Mouse (Mus musculus) CH12.LX (cell line): ENCODE data around the gene Coro2a. TPM values are rescaled to one million over a fixed set of nuclear protein-coding genes. Genes with fewer than 3 reads are reported as not detected.
A peak's percentile ranks its signal among the peaks of the same experiment; 100 is the strongest.

Experiments
- DNase-seq: peaks from one replicate; pipeline ENCODE4 v3.0.0-alpha.2; 2013; ENCODE audit errors: extremely low read depth
- H3K27ac ChIP-seq: 2 replicates; pipeline ENCODE4 v1.5.1; 2012; ENCODE audit warnings: low read depth, mild to moderate bottlenecking, control low read depth, moderate library complexity; ENCODE audit not compliant: insufficient read depth
- H3K27me3 ChIP-seq: replicated peaks from 2 replicates; pipeline ENCODE3; 2012; ENCODE audit warnings: inconsistent platforms
- H3K36me3 ChIP-seq, 2 experiments: replicated peaks in 1 of 2; 2 replicates each; pipeline versions ENCODE3 to v1.6.1; 2012; ENCODE audit warnings: inconsistent platforms in 1 of 2, low read length in 1 of 2, mild to moderate bottlenecking in 1 of 2, mixed read lengths in 1 of 2, moderate library complexity in 1 of 2; ENCODE audit not compliant: control insufficient read depth in 1 of 2, insufficient read depth in 1 of 2
- H3K4me1 ChIP-seq, 2 experiments: 2 replicates each; pipeline ENCODE4 v1.6.1; 2012; ENCODE audit warnings: inconsistent platforms in 1 of 2, moderate library complexity in 1 of 2; ENCODE audit not compliant: insufficient read depth in 2 of 2, control insufficient read depth in 1 of 2
- H3K4me2 ChIP-seq: 2 replicates; pipeline ENCODE4 v1.6.1; 2012; ENCODE audit warnings: low read depth, mild to moderate bottlenecking, control low read depth; ENCODE audit not compliant: poor library complexity, insufficient read depth, severe bottlenecking
- H3K4me3 ChIP-seq, 3 experiments: fragments of 150-350 bp in 1 of 3; sonication (generic) in 1 of 3; replicated peaks in 1 of 3; 2 replicates each; pipeline versions ENCODE3 to v1.5.1; 2011 to 2012; ENCODE audit warnings: low read depth in 2 of 3, low read length in 2 of 3, mild to moderate bottlenecking in 2 of 3, moderate library complexity in 2 of 3, control low read depth in 1 of 3, improper control_type of control experiment in 1 of 3, inconsistent platforms in 1 of 3, mixed read lengths in 1 of 3; ENCODE audit not compliant: poor library complexity in 1 of 3
- H3K79me2 ChIP-seq: replicated peaks from 2 replicates; pipeline ENCODE4 v1.6.1; 2012; ENCODE audit warnings: mild to moderate bottlenecking, moderate library complexity; ENCODE audit not compliant: control insufficient read depth, poor library complexity, insufficient read depth, severe bottlenecking; ENCODE audit errors: extremely low read depth
- H3K9ac ChIP-seq: 2 replicates; pipeline ENCODE4 v1.6.1; 2012; ENCODE audit warnings: low read depth, mild to moderate bottlenecking, control low read depth, moderate library complexity; ENCODE audit not compliant: insufficient read depth
- H3K9me3 ChIP-seq: replicated peaks from 2 replicates; pipeline ENCODE3; 2012; ENCODE audit warnings: low read length, inconsistent platforms, mixed read lengths
- CHD2 ChIP-seq: IDR thresholded peaks from 2 replicates; pipeline ENCODE4 v1.6.1; 2011; ENCODE audit warnings: low read length, improper control_type of control experiment
- CTCF ChIP-seq, 2 experiments: IDR thresholded peaks in 1 of 2; conservative IDR thresholded peaks in 1 of 2; 2 replicates each; pipeline ENCODE4 v1.5.1; 2011 to 2012; ENCODE audit warnings: low read depth in 2 of 2, low read length in 2 of 2, improper control_type of control experiment in 1 of 2, inconsistent platforms in 1 of 2, mild to moderate bottlenecking in 1 of 2, moderate library complexity in 1 of 2
- ELF1 ChIP-seq: IDR thresholded peaks from 2 replicates; pipeline ENCODE4 v1.6.1; 2014; ENCODE audit warnings: low read depth, mild to moderate bottlenecking, inconsistent platforms, low read length, improper control_type of control experiment
- EP300 ChIP-seq: IDR thresholded peaks from 2 replicates; pipeline ENCODE4 v1.6.1; 2011; ENCODE audit warnings: low read length, improper control_type of control experiment
- ETS1 ChIP-seq: conservative IDR thresholded peaks from 2 replicates; pipeline ENCODE4 v1.6.1; 2012; ENCODE audit warnings: low read depth, mild to moderate bottlenecking, inconsistent platforms, low read length, improper control_type of control experiment, moderate library complexity
- HCFC1 ChIP-seq: IDR thresholded peaks from 2 replicates; pipeline ENCODE4 v1.6.1; 2012; ENCODE audit warnings: low read depth, mild to moderate bottlenecking, inconsistent platforms, low read length, improper control_type of control experiment
- KAT2A ChIP-seq: IDR thresholded peaks from 2 replicates; pipeline ENCODE4 v1.6.1; 2012; ENCODE audit warnings: low read length, improper control_type of control experiment, inconsistent platforms; ENCODE audit not compliant: insufficient replicate concordance
- MAFK ChIP-seq: IDR thresholded peaks from 2 replicates; pipeline ENCODE4 v1.6.1; 2011; ENCODE audit warnings: low read length, improper control_type of control experiment; ENCODE audit not compliant: insufficient replicate concordance
- MEF2A ChIP-seq: IDR thresholded peaks from 2 replicates; pipeline ENCODE4 v1.6.1; 2014; ENCODE audit warnings: low read depth, mild to moderate bottlenecking, inconsistent platforms, low read length, improper control_type of control experiment, borderline replicate concordance
- MYC ChIP-seq: IDR thresholded peaks from 2 replicates; pipeline ENCODE4 v1.6.1; 2011; ENCODE audit warnings: low read depth, mild to moderate bottlenecking, improper control_type of control experiment, low read length
- NELFE ChIP-seq: IDR thresholded peaks from 2 replicates; pipeline ENCODE4 v1.6.1; 2011; ENCODE audit warnings: low read depth, low read length, improper control_type of control experiment
- POLR2A ChIP-seq: IDR thresholded peaks from 2 replicates; pipeline ENCODE4 v1.6.1; 2011; ENCODE audit warnings: low read depth, mild to moderate bottlenecking, improper control_type of control experiment, low read length
- POLR2AphosphoS2 ChIP-seq: IDR thresholded peaks from 2 replicates; pipeline ENCODE4 v1.6.1; 2011; ENCODE audit warnings: low read depth, low read length, improper control_type of control experiment
- RAD21 ChIP-seq: IDR thresholded peaks from 2 replicates; pipeline ENCODE4 v1.6.1; 2011; ENCODE audit warnings: low read depth, mild to moderate bottlenecking, low read length, improper control_type of control experiment, moderate library complexity
- RCOR1 ChIP-seq: conservative IDR thresholded peaks from 2 replicates; pipeline ENCODE4 v1.6.1; 2012; ENCODE audit warnings: low read depth, mild to moderate bottlenecking, inconsistent platforms, low read length, improper control_type of control experiment
- SMC3 ChIP-seq: IDR thresholded peaks from 2 replicates; pipeline ENCODE4 v1.6.1; 2011; ENCODE audit warnings: low read depth, low read length, improper control_type of control experiment
- TBP ChIP-seq: conservative IDR thresholded peaks from 2 replicates; pipeline ENCODE4 v1.6.1; 2011; ENCODE audit warnings: low read depth, low read length, improper control_type of control experiment
- UBTF ChIP-seq: IDR thresholded peaks from 2 replicates; pipeline ENCODE4 v1.6.1; 2012; ENCODE audit warnings: low read depth, mild to moderate bottlenecking, inconsistent platforms, low read length, improper control_type of control experiment, moderate library complexity
- USF2 ChIP-seq: conservative IDR thresholded peaks from 2 replicates; pipeline ENCODE4 v1.6.1; 2011; ENCODE audit warnings: low read depth, low read length, improper control_type of control experiment
- ZKSCAN1 ChIP-seq: IDR thresholded peaks from 2 replicates; pipeline ENCODE4 v1.6.1; 2012; ENCODE audit warnings: low read depth, inconsistent platforms, low read length, improper control_type of control experiment, borderline replicate concordance
- ZMIZ1 ChIP-seq: IDR thresholded peaks from 2 replicates; pipeline ENCODE4 v1.6.1; 2012; ENCODE audit warnings: low read depth, mild to moderate bottlenecking, inconsistent platforms, low read length, improper control_type of control experiment
- ZNF384 ChIP-seq: IDR thresholded peaks from 2 replicates; pipeline ENCODE4 v1.6.1; 2012; ENCODE audit warnings: low read depth, low read length, improper control_type of control experiment, inconsistent platforms
- dilution Hi-C: fragments of 300-500 bp; cut with MboI; formaldehyde crosslinking; loops from 2 replicates; pipeline ENCODE4 v1.14.3; 2020; ENCODE audit warnings: low sequenced_read_pairs; ENCODE audit not compliant: extremely low pct_unique_long_range_greater_than_20kb, extremely low pct_ligation_motif_present
- in situ Hi-C: fragments of 300-500 bp; cut with MboI; formaldehyde crosslinking; loops from 3 replicates; pipeline ENCODE4 v1.14.3; 2019; ENCODE audit warnings: low sequenced_read_pairs, low pct_ligation_motif_present, low pct_unique_long_range_greater_than_20kb, mixed read lengths
- polyA plus RNA-seq: library from polyadenylated mRNA; unstranded; fragments of >175 nt; gene quantifications from 2 replicates; pipeline ENCODE4 v1.2.1, GENCODE M21; 2012; ENCODE audit warnings: low read depth; ENCODE audit not compliant: insufficient read length
- total RNA-seq, 2 experiments: library from RNA; depleted of rRNA; stranded (reverse); fragments of 300-350 nt in 1 of 2; fragments of >200 nt in 1 of 2; gene quantifications; 2 replicates each; pipeline ENCODE4 v1.2.3; 2012 to 2014

Gene Coro2a
- total and polyA plus RNA-seq, 3 experiments = 24.6 to 223 (median 129) TPM

- Histone ChIP-seq H3K79me2 (no peaks in the 10 kb centered on the region), H3K4me1 (peaks cover 5 to 8% of the 10 kb centered on the region in 2 experiments), H3K4me3 (no peak overlapping the region), H3K36me3 (no peaks in the 10 kb centered on the region), H3K27ac (no peak overlapping the region), H3K4me2 (no peak overlapping the region), H3K27me3 (peaks cover 7% of the 10 kb centered on the region), H3K9ac (no peak overlapping the region), H3K9me3 (no peaks in the 10 kb centered on the region)
- TF ChIP-seq CTCF (conservative IDR thresholded peaks at IDR 0.05 in 1 of 2, IDR thresholded peaks at IDR 0.05 in 1 of 2; ENCODE audit: low read depth in 2 of 2, low read length in 2 of 2) = peak in 1 of 2 experiments; percentile 33; a peak in 2 of 4 replicates
- no peak for TF ChIP-seq SMC3
- dilution Hi-C loops (no loop called here), in situ Hi-C loops (no loop called here)
- DNase-seq = no peak
These were observed 18.3 kb upstream of the Coro2a start for GRCm38 (mm10) chr4:46620330-46620729.

- H3K4me3 ChIP-seq = no peak overlapping the region
- dilution Hi-C loops = no loop called here
- no peak overlapping the region for H3K27ac ChIP-seq
- TF ChIP-seq TBP (no peak), CHD2 (no peak), MYC (no peak), MAFK (no peak), POLR2A (no peak), ETS1 (no peak), EP300 (no peak), HCFC1 (no peak), POLR2AphosphoS2 (no peak), RCOR1 (no peak), KAT2A (no peak), NELFE (no peak), RAD21 (peak; percentile 18), ZKSCAN1 (no peak), ZMIZ1 (no peak), MEF2A (no peak), UBTF (no peak), ELF1 (no peak), ZNF384 (no peak), USF2 (no peak), SMC3 (0 out of 2 replicates have a peak, but pooled peaks have one; percentile 16), CTCF (conservative IDR thresholded peaks at IDR 0.05 in 1 of 2, IDR thresholded peaks at IDR 0.05 in 1 of 2; ENCODE audit: low read depth in 2 of 2, low read length in 2 of 2) (peak; percentile 9 to 60; a peak in 2 of 4 replicates)
- peaks cover 7% of the 10 kb centered on the region for H3K27me3 ChIP-seq
- peaks cover 5 to 8% of the 10 kb centered on the region in 2 experiments for H3K4me1 ChIP-seq
- no peaks in the 10 kb centered on the region for H3K36me3 ChIP-seq
- H3K4me2 ChIP-seq = no peak overlapping the region
- no peak for DNase-seq
- no peaks in the 10 kb centered on the region for H3K79me2 ChIP-seq
- in situ Hi-C loops = no loop called here
- no peaks in the 10 kb centered on the region for H3K9me3 ChIP-seq
- H3K9ac ChIP-seq = no peak overlapping the region
These were observed 16.3 kb upstream of the Coro2a start for GRCm38 (mm10) chr4:46618196-46618817.
